Mouse (Mus musculus): ENCODE measurements around the gene Morc3. TPM values are rescaled to one million over a fixed set of nuclear protein-coding genes. Genes with fewer than 3 reads are reported as not detected.

Morc3 gene
- polyA plus RNA-seq, 1 experiment from 2014 or later: 25.3 TPM

DNA sequence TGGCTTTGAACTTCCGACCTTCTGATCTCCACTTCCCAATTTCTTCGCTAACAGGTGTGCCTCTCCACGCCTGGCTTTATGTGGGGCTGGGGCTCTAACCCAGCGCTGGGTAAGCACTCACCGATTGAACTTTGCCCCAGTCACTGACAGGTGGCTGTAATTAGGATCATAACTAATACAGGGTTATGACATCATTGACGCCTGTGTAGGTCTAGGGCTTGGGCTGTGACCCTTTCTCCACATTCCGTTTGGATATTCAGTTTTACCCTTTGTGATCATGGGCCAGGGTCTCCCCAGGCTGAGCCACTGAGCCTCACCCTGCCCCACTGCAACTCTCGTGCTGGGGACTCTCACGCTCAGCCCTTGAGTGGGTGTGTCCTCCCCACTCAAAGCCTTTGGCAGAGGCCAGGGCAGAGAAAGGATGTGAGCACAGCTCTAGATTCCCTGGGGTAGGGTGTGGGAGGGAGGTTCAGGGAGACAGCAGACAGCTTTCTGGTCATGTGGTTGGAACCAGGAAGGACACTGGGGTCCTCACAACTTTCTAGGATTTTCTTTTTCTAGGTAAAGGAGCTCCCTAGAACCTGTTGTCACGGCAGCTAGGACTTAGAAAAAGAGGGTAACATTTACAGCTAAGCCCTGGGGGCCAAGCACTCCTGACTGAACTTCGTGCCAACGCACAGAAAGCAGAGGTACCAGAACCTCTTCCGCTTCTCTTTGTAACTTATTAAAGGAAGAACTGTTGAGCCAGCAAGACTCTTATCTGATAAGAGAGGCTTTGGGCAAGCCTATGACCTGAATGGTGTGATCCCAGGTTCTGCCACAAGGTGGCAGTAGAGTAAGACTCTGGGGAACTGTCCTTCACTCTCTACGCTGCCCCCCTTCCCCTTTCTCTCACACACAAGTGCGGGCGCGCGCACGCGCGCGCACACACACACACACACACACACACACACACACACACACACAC is 86.1 kb downstream of the Morc3 start:
- Histone ChIP-seq H3K27me3 (ENCODE audit: control insufficient read depth, insufficient read depth, low read length) (no peaks in the 10 kb centered on the region), H3K4me1 (ENCODE audit: control insufficient read depth, insufficient read depth, low read length) (no peaks in the 10 kb centered on the region; the same call in none of the 2 replicates), H3K36me3 (ENCODE audit: control insufficient read depth, insufficient read depth, low read length) (no peaks in the 10 kb centered on the region), H3K9ac (ENCODE audit: low read depth, low read length) (no peak overlapping the region), H3K9me3 (replicated peaks; ENCODE audit: control insufficient read depth, low read length) (no peaks in the 10 kb centered on the region), H3K4me2 (0 out of 2 replicates have a peak overlapping the region, but pooled peaks have one; percentile 11), H3K4me3 (ENCODE audit: low read depth, low read length) (no peak overlapping the region), H3K27ac (ENCODE audit: low read depth, low read length) (no peak overlapping the region)
- ATAC-seq (replicated peaks; ENCODE audit: insufficient number of reproducible peaks, low FRiP score, low TSS enrichment): no peak
- WGBS (ENCODE audit: insufficient replicate concordance): 37% methylated on average over 22 of the region's 22 CpGs

DNA sequence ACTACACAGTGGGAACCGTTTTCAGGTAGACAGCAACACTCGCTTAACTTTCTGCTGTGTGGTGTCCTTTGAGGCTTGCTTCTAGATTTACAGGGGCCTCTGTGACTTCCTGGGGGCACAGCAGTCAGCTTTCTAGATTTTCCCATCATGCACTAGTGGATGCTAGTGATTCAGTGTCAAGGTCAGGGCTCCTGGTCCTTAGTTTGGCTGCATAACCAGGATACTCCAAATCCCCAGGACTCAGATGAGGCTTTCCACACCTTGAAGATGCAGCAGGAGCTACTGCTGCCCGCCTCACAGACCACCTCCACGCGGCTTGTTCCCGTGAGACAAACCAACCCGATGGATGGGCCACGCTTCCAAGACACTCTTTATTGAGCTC is 86.7 kb downstream of the Morc3 start:
- Histone ChIP-seq H3K4me1 (ENCODE audit: control insufficient read depth, insufficient read depth, low read length) (no peaks in the 10 kb centered on the region; the same call in none of the 2 replicates), H3K36me3 (ENCODE audit: control insufficient read depth, insufficient read depth, low read length) (no peaks in the 10 kb centered on the region), H3K4me3 (ENCODE audit: low read depth, low read length) (no peak overlapping the region), H3K4me2 (0 out of 2 replicates have a peak overlapping the region, but pooled peaks have one; percentile 11), H3K9me3 (replicated peaks; ENCODE audit: control insufficient read depth, low read length) (no peaks in the 10 kb centered on the region), H3K27ac (ENCODE audit: low read depth, low read length) (no peak overlapping the region), H3K9ac (ENCODE audit: low read depth, low read length) (no peak overlapping the region), H3K27me3 (ENCODE audit: control insufficient read depth, insufficient read depth, low read length) (no peaks in the 10 kb centered on the region)
- 58% methylated on average over 8 of the region's 8 CpGs for WGBS (ENCODE audit: insufficient replicate concordance)
- ATAC-seq (replicated peaks; ENCODE audit: insufficient number of reproducible peaks, low FRiP score, low TSS enrichment): no peak

DNA sequence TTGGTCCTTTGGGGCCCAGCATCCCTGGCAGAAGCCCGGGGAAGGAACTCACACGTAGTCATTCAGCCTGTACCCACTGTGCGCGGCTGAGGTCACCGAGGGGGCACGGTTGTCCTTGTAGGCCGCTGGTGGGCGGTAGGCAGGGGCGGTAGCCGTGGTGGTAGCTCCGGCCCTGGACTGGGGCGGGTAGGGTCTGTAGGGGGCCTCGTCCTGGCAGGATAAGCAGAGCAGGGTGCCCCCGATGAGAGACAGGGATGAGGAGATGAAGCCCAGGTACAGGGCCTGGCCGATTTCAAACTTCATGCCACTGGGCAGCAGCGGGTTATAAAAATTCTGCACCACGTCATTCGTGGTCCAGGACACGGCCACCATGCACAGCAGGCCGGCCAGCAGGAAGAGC is 87.3 kb downstream of the Morc3 start:
- H3K4me3 ChIP-seq (ENCODE audit: low read depth, low read length): no peak overlapping the region
- WGBS (ENCODE audit: insufficient replicate concordance): 70% methylated on average over 20 of the region's 20 CpGs

DNA sequence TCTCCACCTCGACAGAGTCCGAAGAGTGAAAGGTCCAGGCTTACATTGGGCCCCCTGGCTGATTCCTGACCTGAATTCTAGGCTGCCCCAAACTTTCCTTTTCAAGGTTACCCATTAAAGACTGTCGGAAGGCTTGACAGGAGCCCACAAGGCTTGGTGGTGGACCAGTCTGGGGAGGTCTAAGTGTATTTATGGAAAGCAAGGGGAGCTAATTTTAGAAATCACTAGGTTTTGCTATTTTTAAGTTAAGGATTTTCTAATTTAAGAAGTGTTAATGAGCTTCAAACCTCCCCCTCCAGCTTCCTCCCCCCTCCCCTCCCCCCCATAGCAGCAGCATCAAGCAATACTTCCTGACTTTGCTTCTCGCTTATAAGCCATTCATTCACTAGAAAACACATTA is 88.8 kb downstream of the Morc3 start:
- H3K36me3 ChIP-seq (ENCODE audit: control insufficient read depth, insufficient read depth, low read length): no peaks in the 10 kb centered on the region
- no peak overlapping the region for H3K4me3 ChIP-seq (ENCODE audit: low read depth, low read length)
- H3K9ac ChIP-seq (ENCODE audit: low read depth, low read length): no peak overlapping the region
- H3K27me3 ChIP-seq (ENCODE audit: control insufficient read depth, insufficient read depth, low read length): no peaks in the 10 kb centered on the region
- H3K27ac ChIP-seq (ENCODE audit: low read depth, low read length): no peak overlapping the region
- 55% methylated on average over 4 of the region's 4 CpGs for WGBS (ENCODE audit: insufficient replicate concordance)
- H3K9me3 ChIP-seq (replicated peaks; ENCODE audit: control insufficient read depth, low read length): no peaks in the 10 kb centered on the region
- H3K4me2 ChIP-seq: no peak overlapping the region
- H3K4me1 ChIP-seq (ENCODE audit: control insufficient read depth, insufficient read depth, low read length): no peaks in the 10 kb centered on the region; the same call in none of the 2 replicates
- no peak for ATAC-seq (replicated peaks; ENCODE audit: insufficient number of reproducible peaks, low FRiP score, low TSS enrichment)

More for the DNA sequence above, 87.3 kb downstream of the Morc3 start:
- no peak overlapping the region for H3K4me2 ChIP-seq
- H3K36me3 ChIP-seq (ENCODE audit: control insufficient read depth, insufficient read depth, low read length): no peaks in the 10 kb centered on the region
- H3K9me3 ChIP-seq (replicated peaks; ENCODE audit: control insufficient read depth, low read length): no peaks in the 10 kb centered on the region
- no peaks in the 10 kb centered on the region; the same call in none of the 2 replicates for H3K4me1 ChIP-seq (ENCODE audit: control insufficient read depth, insufficient read depth, low read length)
- H3K27ac ChIP-seq (ENCODE audit: low read depth, low read length): no peak overlapping the region
- H3K9ac ChIP-seq (ENCODE audit: low read depth, low read length): no peak overlapping the region
- H3K27me3 ChIP-seq (ENCODE audit: control insufficient read depth, insufficient read depth, low read length): no peaks in the 10 kb centered on the region
- no peak for ATAC-seq (replicated peaks; ENCODE audit: insufficient number of reproducible peaks, low FRiP score, low TSS enrichment)

DNA sequence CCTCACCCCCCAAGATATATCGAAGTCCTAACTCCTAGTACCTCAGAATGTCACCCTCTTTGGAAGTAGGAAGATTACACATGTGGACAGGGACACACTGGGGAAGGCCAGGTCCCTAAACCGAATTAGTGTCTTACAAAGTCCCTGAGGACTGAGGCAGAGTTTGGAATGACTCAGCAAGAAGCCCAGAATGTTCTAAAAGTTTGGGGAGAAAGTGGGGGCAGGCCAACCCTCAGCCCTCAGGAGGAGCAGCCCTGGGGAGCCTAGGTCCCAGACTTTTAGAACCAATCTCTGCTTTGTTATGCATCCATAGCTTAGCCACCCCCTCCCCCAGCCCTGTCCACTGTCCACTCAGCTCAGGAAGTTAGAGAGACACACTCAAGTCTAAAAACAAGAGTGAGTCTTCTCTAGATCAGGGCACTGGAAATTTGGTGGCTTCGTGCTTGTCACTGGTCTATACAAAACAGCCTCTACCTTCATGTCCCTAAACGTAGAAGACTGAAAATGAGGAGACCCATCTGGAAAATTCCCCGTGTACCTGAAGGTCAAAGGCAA is 91.0 kb downstream of the Morc3 start:
- no peak for ATAC-seq (replicated peaks; ENCODE audit: insufficient number of reproducible peaks, low FRiP score, low TSS enrichment)
- H3K9me3 ChIP-seq (replicated peaks; ENCODE audit: control insufficient read depth, low read length): no peaks in the 10 kb centered on the region

DNA sequence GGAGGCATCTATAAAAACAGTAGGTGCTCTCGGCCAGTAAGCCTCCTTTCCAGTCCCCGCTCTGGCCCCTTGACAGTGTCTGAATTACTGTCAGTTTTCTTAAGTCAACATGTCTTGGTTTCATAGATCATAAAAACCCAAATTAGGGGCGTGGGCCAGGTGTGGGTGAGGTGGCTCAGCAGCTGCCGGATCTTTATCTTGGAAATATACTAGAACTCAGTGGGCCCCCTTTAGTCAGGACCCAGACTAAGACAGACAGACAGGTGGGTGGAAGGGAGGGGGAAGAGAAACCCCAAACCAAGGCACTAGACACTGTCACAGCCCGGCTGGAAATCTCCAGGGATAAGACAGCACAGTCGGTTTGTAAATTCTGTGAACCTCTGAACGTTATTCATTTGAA is 91.9 kb downstream of the Morc3 start:
- H3K4me1 ChIP-seq (ENCODE audit: control insufficient read depth, insufficient read depth, low read length): no peaks in the 10 kb centered on the region; the same call in 1 of the 2 replicates
- no peak overlapping the region for H3K27ac ChIP-seq (ENCODE audit: low read depth, low read length)
- 70% methylated on average over 7 of the region's 7 CpGs for WGBS (ENCODE audit: insufficient replicate concordance)
- H3K9me3 ChIP-seq (replicated peaks; ENCODE audit: control insufficient read depth, low read length): no peaks in the 10 kb centered on the region
- no peaks in the 10 kb centered on the region for H3K27me3 ChIP-seq (ENCODE audit: control insufficient read depth, insufficient read depth, low read length)
- H3K36me3 ChIP-seq (ENCODE audit: control insufficient read depth, insufficient read depth, low read length): no peaks in the 10 kb centered on the region
- no peak for ATAC-seq (replicated peaks; ENCODE audit: insufficient number of reproducible peaks, low FRiP score, low TSS enrichment)
- no peak overlapping the region for H3K9ac ChIP-seq (ENCODE audit: low read depth, low read length)
- no peak overlapping the region for H3K4me2 ChIP-seq
- no peak overlapping the region for H3K4me3 ChIP-seq (ENCODE audit: low read depth, low read length)

More for the DNA sequence above, 91.0 kb downstream of the Morc3 start:
- no peak overlapping the region for H3K9ac ChIP-seq (ENCODE audit: low read depth, low read length)
- no peaks in the 10 kb centered on the region; the same call in none of the 2 replicates for H3K4me1 ChIP-seq (ENCODE audit: control insufficient read depth, insufficient read depth, low read length)
- no peaks in the 10 kb centered on the region for H3K27me3 ChIP-seq (ENCODE audit: control insufficient read depth, insufficient read depth, low read length)
- H3K27ac ChIP-seq (ENCODE audit: low read depth, low read length): no peak overlapping the region
- no peaks in the 10 kb centered on the region for H3K36me3 ChIP-seq (ENCODE audit: control insufficient read depth, insufficient read depth, low read length)
- H3K4me2 ChIP-seq: no peak overlapping the region
- H3K4me3 ChIP-seq (ENCODE audit: low read depth, low read length): no peak overlapping the region
- WGBS (ENCODE audit: insufficient replicate concordance): 72% methylated on average over 5 of the region's 5 CpGs

Other genes starting within 250 kb of the Morc3 start
- 6.1 and 6.2 TPM in 2 replicates for gene Setd4, start 228.1 kb upstream of the Morc3 start, polyA plus RNA-seq (2014; fragmentation: Nextera tagmentation; extraction: Ambion mirVana)
- 61.0 and 65.9 TPM in 2 replicates for gene Cbr1, start 226.3 kb upstream of the Morc3 start, polyA plus RNA-seq (2014; fragmentation: Nextera tagmentation; extraction: Ambion mirVana)
- gene Gm5678, start 204.0 kb upstream of the Morc3 start, polyA plus RNA-seq (2014; fragmentation: Nextera tagmentation; extraction: Ambion mirVana): not detected in 2 replicates
- 0.25 and 0.36 TPM in 2 replicates for gene Cbr3, start 148.9 kb upstream of the Morc3 start, polyA plus RNA-seq (2014; fragmentation: Nextera tagmentation; extraction: Ambion mirVana)
- 5.6 and 6.3 TPM in 2 replicates for gene Dop1b, start 120.2 kb upstream of the Morc3 start, polyA plus RNA-seq (2014; fragmentation: Nextera tagmentation; extraction: Ambion mirVana)
- 62.3 and 66.9 TPM in 2 replicates for gene Chaf1b, start 51.8 kb downstream of the Morc3 start, polyA plus RNA-seq (2014; fragmentation: Nextera tagmentation; extraction: Ambion mirVana)
- 0.13 TPM in 1 of 2 replicates, not detected in the other for gene Cldn14, start 176.7 kb downstream of the Morc3 start, polyA plus RNA-seq (2014; fragmentation: Nextera tagmentation; extraction: Ambion mirVana)